Mouse (Mus musculus) cerebellum, postnatal 10 days (tissue): ENCODE measurements at regions not wholly inside any gene's neighbourhood (a gene's known extent, or its start where the extent isn't known, plus 50 kb on each side); places are given as distances from the start of the nearest gene placed in this dataset.
A peak's percentile ranks its signal among the peaks of the same experiment; 100 is the strongest.

Experiments used
- DNase-seq, 2 experiments: peaks; one replicate each; pipeline ENCODE4 v3.0.0; 2021; ENCODE audit warnings: mixed read lengths in 2 of 2

DNA sequence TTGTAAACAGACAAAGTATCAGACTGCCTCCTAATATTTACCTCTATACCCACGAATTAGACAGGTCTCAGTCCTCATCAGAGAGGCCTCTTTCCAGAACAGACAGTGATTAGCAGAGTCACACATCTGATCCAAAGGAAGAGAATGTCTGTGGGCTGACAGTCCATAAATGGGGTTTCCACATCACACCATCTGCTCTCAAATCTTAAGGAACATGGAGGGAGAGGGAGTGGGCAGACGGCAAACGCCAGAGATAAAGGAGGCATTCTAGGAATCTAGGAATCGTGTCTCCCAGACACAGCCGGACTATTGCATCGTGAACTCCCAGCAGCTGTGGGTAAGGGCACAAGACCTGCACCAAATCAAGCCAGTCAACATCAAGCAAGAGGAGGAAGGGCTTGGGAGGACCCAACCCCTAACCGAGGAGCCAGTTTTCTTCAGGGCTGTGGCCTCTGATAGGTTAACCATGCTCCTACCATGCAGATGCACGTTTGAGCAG is 219.8 kb downstream of the Setd4 start:
- DNase-seq = no peak

DNA sequence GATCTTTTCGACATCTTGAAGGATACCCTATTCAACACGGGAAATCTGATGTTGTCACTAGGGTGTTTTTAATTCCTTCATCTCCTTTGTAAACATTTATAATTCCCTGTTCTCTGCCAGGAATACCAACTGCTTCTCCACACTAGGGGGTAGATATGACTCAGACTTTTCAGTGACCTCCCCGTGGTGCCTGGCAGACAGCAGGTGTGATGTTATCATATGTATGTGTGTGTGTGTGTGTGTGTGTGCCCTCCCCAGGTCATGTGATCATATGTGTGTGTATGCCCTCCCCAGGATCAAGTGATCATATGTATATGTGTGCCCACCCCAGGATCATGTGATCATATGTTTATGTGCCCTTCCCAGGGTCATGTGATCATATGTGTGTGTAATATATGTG is 220.9 kb downstream of the Setd4 start:
- no peak for DNase-seq

GRCm38 (mm10) chr16:93380717-93381671 is 222.9 kb downstream of the Setd4 start:
- peak; percentile 59 to 75 for DNase-seq

DNA sequence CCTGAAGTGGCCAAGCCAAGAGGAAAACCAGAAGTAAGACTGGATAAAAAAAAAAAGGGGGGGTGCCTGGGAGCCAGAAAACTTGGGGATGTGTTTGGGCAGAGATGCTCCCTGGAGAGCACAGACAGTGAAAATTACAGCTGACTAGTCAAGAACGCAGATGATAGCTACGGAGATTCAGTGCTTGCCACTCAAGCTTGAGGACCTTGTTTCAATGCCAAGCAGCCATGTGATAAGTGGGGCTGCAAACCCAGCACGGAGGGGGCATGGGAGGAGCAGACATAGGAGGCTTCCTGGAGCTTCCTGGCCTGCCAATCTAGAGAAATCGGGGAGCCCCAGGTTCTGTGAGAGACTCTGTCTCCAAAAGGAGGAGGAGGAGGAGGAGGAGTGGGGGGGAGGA is 223.7 kb downstream of the Setd4 start:
- peak; percentile 36 to 54 for DNase-seq

DNA sequence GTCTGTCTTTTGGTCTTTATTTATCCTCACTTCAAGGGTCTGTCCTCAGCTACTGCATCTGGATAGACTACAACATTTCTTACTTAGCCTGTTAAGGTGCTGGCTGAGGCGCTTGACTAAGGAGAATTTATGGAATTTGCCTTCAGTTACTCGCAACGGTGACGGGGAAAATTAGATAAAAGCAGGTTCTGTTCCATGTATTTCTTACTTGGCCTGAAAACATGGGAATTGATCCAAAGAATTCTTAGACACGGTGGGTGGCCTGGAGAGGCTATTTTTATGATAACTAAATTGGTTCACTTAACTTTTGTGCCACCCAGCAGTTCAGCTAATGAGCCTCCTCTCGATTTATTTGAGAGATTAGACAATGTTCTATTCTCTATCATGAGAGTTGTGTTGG is 224.3 kb downstream of the Setd4 start:
- DNase-seq = peak; percentile 21 to 31

- DNase-seq = no peak
These were observed 229.2 kb downstream of the Setd4 start for GRCm38 (mm10) chr16:93374669-93375068.

GRCm38 (mm10) chr16:93369766-93370146 is 234.1 kb downstream of the Setd4 start:
- peak; percentile 20 to 28 for DNase-seq

DNA sequence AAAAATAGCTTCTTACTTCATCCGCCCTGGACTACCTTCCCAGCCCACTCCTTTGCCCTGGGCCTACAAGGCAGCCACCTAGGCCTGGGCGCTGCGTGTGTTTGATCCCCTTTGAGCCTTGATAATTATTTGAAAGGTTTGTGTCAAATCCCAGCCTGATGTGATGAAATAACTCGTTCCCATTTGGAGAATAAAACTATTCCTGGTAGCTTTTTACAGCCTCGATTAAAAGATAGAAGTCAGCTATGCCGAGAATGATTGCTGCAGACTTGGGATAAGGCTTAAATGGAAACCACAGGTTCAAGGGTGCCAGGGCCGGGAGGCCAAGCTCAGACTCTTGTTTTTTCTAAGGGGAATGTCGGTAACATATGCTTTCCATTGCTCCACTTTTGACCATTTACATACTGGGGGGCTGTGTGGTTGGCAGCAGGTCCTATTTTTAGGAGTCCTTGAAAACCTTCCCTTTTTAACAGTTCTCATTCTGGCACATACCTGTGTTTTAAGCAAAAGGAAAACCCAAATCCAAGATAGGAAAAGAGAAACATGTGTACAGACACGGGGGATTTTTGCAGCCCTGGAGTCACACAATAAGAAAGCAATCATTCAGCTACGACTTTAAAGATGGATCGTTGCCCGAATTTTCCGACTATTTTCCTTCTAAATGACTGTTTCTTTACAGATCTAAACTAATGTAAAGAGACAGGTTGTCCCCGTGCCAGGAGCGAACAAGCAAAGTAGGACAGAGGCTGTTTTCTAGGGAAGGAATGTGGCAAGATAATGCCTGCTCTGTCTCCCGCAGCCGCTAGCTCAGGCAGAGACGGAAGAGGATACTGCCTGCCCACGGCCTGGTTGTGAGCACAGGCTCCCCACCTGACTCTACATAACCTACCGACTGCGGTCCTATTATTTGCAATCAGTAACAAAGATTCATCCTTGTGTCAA is 234.8 kb downstream of the Setd4 start:
- DNase-seq = peak; percentile 66 to 67

GRCm38 (mm10) chr16:93367995-93368394 is 235.9 kb downstream of the Setd4 start:
- DNase-seq = no peak

DNA sequence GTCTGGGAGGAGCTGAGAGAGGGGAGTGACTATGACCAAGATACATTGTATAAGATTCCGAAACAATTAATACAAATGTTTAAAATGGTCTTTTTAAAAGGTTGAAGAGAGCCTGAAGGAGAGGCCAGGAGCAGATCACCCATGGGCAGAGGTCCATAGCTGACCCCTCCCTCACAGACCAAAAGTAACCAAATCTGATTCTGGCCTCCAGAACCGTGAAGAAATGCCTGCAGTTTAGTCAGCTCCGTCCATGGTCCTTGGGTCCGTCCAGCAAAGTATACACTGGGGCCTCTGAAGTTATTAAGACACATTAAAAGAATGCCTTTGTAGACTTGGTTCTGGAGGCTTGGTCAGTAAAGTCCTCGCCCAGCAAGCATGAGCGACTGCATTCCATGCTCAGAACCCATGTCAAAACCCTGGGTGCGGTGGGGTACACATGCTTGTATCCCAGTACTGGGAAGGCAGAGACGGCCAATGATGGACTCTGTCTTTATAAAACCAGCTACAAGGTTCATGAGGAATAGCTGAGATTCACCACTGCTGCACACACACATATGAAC is 236.5 kb downstream of the Setd4 start:
- DNase-seq = no peak

- no peak for DNase-seq
These were observed 237.4 kb downstream of the Setd4 start for GRCm38 (mm10) chr16:93366383-93366941.

- DNase-seq = no peak
These were observed 238.5 kb downstream of the Setd4 start for GRCm38 (mm10) chr16:93365236-93365951.

DNA sequence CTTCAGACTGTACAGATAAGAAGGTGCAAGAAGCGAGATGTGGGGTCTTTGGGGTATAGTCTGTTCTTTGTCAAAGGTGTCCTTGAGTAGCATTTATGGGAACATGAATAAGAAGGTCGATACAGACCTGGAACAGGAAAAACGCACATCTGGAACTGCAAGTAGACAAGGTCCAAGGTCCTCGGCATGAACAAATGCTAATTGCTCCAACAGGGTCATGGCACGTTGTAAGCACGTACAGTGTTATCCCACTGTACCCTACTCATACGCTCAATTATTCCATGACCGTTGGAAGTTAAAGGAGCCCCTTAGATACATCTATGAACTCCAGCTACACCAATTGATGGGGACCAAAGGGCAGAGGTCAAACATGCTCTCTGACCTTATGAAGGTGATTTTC is 244.1 kb downstream of the Setd4 start:
- no peak for DNase-seq

GRCm38 (mm10) chr16:93358613-93359012 is 245.2 kb downstream of the Setd4 start:
- no peak for DNase-seq

- DNase-seq = no peak
These were observed 245.7 kb downstream of the Setd4 start for GRCm38 (mm10) chr16:93358166-93358565.

DNA sequence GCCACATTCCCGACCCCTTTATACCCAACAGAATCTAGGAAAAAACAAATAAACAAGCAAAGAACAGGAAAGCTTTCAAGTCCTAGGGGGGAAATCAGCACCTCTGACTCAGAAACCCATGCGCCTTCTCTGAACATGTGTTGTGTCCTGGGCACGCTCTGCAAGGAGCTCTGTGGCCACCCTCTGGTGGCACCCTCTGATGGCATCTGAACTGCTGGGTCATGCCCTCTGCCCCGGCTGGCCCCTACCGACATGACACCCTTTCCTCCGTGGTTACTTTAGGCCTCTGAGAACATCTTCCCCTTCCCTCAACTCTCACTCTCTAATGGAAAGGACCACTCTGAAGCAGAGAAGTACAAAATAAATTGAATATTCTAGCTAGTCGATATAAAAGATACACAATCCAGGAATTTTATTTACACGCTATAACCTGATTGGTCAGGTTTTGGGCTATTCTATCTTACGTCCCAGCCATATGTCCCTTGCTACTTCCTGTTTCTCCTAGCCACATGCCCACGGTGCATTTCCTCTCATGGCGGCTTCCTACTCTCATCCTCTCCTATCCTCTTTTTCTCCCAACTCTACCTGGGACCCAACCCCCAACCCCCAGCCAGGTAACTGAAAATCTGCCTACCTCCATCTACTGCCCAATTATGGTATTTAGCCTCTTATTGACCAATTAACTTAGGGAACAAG is 248.5 kb downstream of the Setd4 start:
- DNase-seq = no peak

GRCm38 (mm10) chr16:93353971-93354370 is 249.9 kb downstream of the Setd4 start:
- DNase-seq = no peak

GRCm38 (mm10) chr16:93344555-93344954 is 259.3 kb downstream of the Setd4 start:
- DNase-seq = no peak

GRCm38 (mm10) chr16:93342701-93343100 is 261.2 kb downstream of the Setd4 start:
- peak; percentile 46 to 56 for DNase-seq

- DNase-seq = no peak
These were observed 262.1 kb downstream of the Setd4 start for GRCm38 (mm10) chr16:93341791-93342190.

- no peak for DNase-seq
These were observed 265.1 kb downstream of the Setd4 start for GRCm38 (mm10) chr16:93338806-93339205.
